Mouse (Mus musculus): ENCODE data around the gene Mark2.

The Mark2 gene

DNA sequence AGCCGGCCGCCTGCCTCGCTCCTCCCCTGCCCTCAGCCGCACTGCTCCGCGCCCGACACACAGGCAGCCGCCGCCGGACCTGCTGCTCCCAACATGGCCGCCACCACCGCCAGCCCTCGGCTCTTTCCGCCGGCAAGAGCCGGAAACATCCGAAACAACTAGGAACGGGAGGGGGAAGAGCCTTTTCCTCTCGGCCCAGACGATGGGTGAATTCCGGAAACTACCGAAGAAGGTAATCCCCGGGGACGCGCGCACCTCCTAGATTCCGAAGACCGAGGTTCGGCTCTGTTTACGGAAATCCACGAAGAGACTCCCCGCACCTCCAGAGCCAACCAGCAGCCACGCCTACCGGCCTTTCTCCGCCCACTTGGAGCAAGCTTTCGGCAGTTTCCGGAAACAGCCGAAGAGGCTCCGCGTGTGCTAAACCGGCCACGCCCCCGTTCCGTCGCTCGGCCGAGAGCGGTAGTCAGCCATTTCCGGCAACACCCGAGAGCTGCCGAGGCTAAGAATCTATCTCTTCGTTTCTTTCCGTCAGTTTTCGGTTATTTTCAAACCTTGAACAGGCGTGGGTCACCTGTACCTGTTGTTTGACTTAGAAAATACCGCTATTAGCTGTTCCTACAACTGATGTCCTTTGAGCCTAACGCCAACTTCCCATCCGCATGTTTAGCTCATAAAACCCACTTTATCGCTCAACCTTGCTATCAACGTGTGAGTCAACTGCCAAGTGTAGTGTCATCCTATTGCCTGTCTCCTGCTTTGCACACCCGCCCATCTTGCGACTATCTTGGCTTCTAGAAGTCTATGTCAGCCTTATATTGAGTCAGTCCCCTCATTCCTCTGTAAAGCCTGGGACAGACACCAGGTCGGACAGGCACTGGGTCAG is at the start of gene Mark2:
Gene Mark2 (minus strand): TSS at position 349 of the 886 bp plus-strand sequence.
- TF ChIP-seq GATA4 (IDR thresholded peaks at IDR 0.05; ENCODE audit: insufficient replicate concordance, low read length) = no peak; the same call in 1 of the 2 replicates

DNA sequence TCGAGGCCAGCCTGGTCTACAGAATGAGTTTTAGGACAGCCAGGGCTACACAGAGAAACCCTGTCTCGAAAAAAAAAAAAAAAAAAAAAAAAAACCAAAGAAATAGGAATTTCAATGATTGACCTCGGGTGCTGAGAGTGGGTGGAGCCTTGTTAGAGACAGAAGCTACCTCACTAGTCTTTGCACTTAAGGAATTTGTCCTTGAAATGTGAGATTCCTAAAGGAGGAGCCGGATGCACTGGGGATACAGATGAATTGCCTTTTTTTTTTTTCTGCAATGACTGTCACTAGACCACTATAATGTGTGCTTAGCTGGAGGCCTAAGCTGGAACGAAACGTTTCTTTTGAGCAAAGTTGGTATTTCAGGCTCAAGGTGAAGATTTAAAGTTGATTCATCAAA is 46.8 kb upstream of the Mark2 start:
- TF ChIP-seq GATA4 (IDR thresholded peaks at IDR 0.05; ENCODE audit: insufficient replicate concordance, low read length) = no peak

DNA sequence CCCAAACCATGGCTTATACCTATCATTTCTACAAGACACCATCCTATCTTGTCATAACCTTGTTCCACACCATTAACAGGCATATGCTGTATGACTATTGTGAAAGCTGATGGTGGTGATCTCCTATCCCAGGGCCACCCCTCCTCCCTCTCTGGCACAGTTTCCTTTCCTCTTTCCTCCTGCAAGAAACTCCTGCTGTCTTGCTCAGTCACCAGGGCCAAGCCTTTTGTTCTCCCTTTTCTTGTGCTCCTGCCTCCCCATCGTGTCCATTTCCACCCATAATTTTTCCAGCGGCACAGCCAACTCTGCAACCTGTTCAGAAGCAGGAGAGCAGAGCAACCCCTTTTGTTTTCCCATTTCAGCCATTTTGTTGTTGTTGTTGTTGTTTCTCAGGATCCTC is 44.4 kb upstream of the Mark2 start:
- TF ChIP-seq GATA4 (IDR thresholded peaks at IDR 0.05; ENCODE audit: insufficient replicate concordance, low read length) = no peak

DNA sequence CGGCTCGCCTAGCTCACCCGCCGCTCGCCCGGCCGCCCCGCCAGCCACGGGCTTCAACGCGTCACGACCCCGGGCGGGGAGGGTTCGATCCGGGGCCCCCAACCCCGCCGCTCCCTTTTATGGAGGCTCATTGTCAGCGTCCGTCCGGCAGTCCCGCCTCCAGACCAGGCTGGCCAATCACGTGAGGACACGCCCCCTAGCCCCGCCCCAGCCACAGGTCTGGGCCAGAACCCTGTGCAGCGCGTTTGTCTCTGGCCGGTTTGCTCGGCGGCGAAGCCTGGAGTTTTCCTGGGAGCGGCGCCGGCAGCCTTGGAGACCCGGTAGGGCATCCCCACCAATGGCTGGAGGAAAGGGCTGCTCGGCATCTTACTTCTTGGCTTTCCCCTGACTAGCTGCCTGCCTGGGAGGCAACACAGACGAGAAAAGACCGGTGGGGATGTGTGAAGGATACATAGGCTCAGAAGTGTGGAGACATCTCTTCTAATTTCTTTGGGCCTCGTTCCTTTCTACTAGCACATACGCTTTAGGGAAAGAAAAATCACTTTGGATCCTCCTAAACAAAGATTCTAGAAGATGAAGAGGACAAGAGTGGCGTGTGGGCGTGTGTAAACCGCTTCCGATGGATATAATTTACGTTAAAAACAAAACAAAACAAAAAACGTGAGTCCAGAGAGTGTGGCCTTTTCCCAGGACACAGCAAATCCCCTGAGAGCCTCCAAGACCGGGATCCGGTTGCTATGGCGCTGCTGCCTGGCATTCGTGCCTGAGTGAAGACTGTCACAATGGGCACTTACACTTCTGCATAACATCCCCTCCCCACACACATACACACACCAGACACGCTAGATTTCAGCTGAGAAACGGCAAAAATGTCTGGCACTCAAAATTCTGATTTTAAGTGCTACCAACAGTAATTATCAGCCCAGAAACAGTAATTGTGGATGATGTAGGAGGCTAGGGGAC is 41.5 kb upstream of the Mark2 start, which contains the start of gene Spindoc:
Gene Spindoc (minus strand): TSS at position 92 of the 963 bp plus-strand sequence.
- TF ChIP-seq GATA4 (IDR thresholded peaks at IDR 0.05; ENCODE audit: insufficient replicate concordance, low read length) = peak; percentile 29; the same call in 1 of the 2 replicates

DNA sequence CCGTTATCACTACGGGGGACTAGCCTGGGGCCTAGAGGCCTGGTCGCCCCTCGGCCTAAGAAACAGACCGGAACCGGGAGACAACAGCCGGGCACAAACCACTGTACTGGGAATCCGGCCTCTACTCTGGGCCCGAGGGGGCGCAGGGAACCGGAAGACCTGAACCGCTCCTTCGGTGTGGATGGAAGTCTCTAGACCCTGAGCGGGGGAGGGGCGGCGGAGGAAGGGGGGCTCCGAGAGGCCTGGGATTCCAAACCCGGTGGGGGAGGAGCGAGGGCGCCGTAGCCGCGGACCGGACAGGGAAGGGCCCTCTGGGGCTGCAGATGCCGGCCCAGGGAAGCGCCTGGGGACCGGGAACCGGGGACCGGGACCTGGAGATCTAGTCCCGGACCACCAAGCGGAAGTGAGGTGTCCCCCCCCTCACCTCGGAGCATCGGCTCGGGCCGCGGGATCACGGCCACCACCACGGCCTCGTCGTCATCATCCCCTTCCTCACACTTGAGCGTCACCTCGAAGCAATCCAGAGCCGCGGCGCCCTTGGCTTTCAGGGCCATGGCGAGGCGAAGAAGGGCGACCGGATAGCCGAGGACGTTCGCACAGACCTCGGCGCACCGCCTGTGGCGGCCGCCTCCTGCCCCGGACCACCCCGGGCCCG is 40.7 kb upstream of the Mark2 start:
- no peak for TF ChIP-seq GATA4 (IDR thresholded peaks at IDR 0.05; ENCODE audit: insufficient replicate concordance, low read length)

DNA sequence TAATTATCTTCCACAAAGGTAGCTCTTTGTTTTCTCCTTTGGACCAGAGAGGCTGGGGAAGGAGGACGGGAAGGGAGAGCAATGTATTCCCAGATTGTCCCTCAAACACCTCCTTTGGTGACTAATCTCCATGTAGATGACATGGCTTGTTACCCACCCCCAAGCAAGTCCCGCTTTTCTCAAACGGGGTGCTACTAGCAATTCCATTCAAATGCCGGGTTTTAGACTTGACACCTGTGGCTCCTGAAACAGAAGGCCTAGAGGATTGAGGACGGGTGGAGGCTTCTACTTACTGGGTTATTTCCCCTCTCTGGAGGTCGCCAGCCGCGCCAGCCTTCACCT is 40.2 kb upstream of the Mark2 start:
- TF ChIP-seq GATA4 (IDR thresholded peaks at IDR 0.05; ENCODE audit: insufficient replicate concordance, low read length) = no peak

DNA sequence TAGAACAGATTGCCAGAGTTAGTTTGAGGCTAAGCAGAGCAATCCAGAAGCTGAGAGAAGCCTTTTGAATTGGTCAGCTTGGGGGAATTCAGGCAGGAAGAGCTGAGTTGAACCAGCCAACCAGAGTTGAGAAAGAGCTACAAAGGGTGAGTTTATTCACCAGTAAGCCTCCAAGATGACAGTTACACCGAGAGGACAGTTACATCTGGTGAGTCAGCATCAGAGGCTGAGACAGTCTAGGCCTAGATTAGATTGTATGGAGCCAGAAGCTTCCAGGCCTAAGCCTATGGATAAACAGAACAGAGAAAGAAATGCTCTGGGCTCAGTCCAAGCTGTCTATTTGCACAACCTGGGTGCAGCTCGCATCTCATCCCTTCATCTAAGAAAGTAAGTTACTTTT is 36.0 kb upstream of the Mark2 start:
- TF ChIP-seq GATA4 (IDR thresholded peaks at IDR 0.05; ENCODE audit: insufficient replicate concordance, low read length) = no peak

DNA sequence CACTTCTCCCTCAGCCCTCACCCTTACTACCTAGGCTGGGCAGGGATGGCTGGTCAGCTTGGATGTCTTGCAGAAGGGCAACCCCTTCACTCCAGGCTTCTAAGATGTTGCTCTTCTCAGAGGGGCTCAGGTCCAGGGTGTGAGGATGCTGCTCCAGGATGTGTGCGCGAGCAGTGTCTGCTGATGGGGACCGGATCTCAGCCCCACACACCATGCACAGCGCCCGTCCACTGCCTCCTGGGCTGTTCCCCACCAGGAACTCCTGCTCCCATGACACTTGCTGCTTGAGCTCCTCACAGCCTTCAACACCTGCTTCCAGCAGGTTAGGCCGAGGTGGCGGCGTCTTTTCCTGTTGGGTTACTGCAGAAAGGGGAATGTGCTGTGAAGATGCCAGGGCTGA is 32.8 kb upstream of the Mark2 start:
- no peak for TF ChIP-seq GATA4 (IDR thresholded peaks at IDR 0.05; ENCODE audit: insufficient replicate concordance, low read length)

DNA sequence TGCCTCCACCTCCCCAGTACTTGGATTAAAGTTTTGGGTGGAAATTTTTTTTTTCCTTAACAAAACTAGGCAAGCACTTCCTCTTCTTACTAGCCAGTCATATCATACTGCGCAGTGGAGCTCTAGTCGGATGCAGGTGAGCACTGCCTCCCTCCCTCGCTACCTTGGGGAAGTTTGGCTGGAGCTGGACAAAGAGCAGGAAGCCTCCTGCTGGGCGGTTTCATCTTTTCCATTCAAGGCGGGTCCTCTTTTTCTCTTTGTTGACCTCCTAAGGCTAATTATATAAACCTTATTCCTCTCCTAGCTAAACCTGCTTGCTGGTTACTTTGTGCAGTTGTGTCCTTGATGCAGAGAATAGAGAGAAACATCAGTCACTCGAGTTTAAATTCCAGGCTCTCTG is 12.0 kb upstream of the Mark2 start:
- TF ChIP-seq GATA4 (IDR thresholded peaks at IDR 0.05; ENCODE audit: insufficient replicate concordance, low read length) = no peak

DNA sequence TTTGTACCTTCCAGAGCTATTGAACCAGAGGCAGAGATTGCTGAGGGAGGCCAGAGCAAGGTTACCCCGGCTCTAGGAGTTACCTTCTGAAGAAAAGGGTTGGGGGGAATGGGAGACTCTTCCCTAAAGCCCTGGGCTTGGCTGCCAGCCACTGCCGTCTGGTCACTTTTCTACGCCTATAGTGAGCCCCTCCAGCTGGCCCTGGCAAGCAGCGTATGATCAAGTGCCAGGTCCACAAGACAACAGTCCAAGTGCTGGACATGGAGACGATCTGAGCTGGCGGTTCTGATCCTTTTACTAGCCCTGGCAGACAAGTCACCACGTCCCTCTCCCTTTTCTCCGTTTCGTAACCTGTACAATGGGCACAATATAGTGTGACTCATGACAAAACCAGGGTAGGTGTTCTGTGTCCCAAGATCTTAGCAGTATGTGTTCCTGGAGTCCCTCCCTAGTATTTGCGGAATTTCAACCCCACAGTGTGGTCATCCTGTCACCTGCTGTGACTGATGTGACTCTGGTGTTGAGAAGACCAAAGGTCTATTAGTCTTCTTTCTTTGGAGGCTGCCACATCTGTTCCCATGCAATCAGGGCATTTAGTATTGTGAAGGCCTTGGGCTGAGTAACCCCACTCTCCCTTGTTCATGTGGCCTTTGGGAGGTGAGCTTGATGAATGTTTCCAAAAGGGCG is 11.3 kb upstream of the Mark2 start:
- no peak for TF ChIP-seq GATA4 (IDR thresholded peaks at IDR 0.05; ENCODE audit: insufficient replicate concordance, low read length)

DNA sequence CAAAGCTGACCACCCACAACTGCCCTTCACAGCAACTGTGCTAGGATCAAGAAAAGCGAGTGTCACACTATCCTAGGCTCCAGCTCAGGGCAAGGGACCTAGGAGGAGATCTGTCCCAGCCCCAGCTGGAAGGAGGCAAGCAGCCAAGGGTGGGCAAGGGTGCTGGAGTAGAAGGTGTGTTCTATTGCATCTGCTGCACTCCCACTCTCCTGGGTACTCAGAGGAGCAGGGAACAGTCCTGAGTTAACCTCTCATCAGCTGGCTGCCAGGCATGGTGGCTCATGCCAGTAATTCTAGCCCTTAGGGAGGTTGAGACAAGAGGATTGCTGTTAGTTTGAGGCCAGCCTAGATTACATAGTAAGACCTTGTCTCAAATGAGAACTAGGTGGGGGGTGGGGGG is 8.3 kb upstream of the Mark2 start:
- TF ChIP-seq GATA4 (IDR thresholded peaks at IDR 0.05; ENCODE audit: insufficient replicate concordance, low read length) = no peak

DNA sequence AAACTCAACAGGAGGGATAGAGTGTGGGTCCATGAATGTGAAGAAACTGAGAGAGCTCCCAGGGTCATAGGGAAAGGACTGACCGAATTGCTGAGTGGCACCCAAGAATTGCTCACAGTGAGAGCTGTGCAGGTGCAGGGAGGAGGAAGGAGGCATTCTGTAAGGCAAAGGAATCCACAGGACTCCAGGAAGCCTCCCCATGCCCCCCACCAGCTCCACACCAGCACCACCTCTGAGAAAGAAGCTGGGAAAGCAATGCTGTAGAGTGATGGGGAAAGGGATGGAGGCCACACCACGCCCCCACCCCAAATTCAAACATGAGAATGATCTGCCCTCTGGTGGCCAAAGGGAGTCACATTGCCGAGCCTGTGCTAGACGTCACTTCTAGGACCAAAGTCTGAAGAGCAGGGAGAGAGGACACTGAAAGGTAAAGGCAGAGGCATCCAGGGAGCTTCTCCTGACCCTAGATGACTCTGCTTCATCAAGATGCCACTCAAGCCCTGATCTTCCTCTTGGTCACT is 3.6 kb upstream of the Mark2 start:
- TF ChIP-seq GATA4 (IDR thresholded peaks at IDR 0.05; ENCODE audit: insufficient replicate concordance, low read length) = no peak

DNA sequence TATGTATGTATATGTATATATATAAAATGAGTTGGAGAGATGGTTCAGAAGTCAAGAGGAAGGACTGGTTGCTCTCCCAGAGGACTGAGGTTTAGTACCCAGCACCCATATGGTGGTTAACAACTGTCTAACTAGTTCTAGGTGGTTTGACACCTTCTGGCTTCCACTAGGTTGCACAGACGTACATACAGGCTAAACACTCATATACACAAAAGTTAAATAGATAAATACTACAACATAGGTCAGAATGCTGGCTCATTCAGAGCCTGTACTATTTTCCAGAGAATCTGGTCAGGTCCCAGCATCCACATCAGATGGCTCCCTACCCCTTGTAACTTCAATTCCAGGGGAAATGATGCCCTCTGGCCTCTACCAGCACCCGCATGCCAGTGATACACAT is 986 bp upstream of the Mark2 start:
- no peak for TF ChIP-seq GATA4 (IDR thresholded peaks at IDR 0.05; ENCODE audit: insufficient replicate concordance, low read length)

DNA sequence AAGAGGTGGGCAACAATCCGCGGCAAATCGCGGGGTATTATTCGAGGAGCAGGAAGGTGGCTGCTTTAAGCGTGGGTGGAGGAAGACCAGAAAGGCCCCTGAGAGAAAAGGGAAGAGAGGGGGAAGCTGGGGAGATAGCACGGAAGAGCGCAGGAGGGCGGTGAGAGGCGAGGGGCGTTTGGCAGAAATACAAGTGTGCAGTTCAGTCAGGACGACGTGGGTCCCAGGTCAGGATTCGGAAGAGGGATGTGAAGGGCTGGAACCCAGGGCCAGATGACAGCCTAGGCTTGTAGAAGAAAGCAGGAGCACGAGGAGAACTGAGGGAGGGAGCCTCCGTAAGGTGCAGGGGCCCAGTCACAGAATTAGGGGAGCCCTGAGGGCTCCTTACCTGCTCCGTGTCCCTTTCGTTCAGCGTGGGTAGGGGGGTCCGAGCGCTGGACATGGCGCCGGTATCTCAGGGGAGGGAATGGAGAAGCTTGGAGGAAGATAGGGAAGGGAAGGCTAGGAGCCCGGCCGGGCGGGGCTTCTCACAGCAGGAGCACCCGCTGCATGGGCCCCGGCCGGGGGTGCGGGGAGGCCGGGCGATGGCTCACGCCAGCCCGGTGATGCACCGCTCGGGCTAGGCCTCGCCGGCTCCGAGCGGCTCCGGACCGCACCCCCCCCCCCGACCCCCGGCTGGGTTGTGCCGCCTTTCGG is 732 bp downstream of the Mark2 start:
- no peak for TF ChIP-seq GATA4 (IDR thresholded peaks at IDR 0.05; ENCODE audit: insufficient replicate concordance, low read length)

Measured in liver, adult (tissue).